Mouse (Mus musculus) MEL (cell line): ENCODE data around the gene Apopt1. TPM values are rescaled to one million over a fixed set of nuclear protein-coding genes. Genes with fewer than 3 reads are reported as not detected.

Experiments used
- DNase-seq: peaks from one replicate; pipeline ENCODE4 v3.0.0; 2011; ENCODE audit warnings: low read depth, low spot score
- H3K27ac ChIP-seq: 2 replicates; pipeline ENCODE4 v1.5.1; 2012; ENCODE audit warnings: low read depth, mild to moderate bottlenecking, control low read depth, low read length, moderate library complexity; ENCODE audit not compliant: control insufficient read depth
- H3K27me3 ChIP-seq, 2 experiments: fragments of 150-350 bp in 1 of 2; sonication (generic) in 1 of 2; 2 replicates each; pipeline ENCODE4 v1.6.1; 2012; ENCODE audit warnings: low read length in 2 of 2, mild to moderate bottlenecking in 2 of 2, improper control_type of control experiment in 1 of 2, moderate library complexity in 1 of 2; ENCODE audit not compliant: insufficient read depth in 2 of 2, control insufficient read depth in 1 of 2
- H3K36me3 ChIP-seq, 2 experiments: 2 replicates each; pipeline ENCODE4 v1.6.1; 2012 to 2014; ENCODE audit warnings: low read length in 2 of 2, improper control_type of control experiment in 1 of 2, inconsistent platforms in 1 of 2, mild to moderate bottlenecking in 1 of 2; ENCODE audit not compliant: insufficient read depth in 2 of 2, control insufficient read depth in 1 of 2
- H3K4me1 ChIP-seq, 2 experiments: fragments of 150-350 bp in 1 of 2; sonication (generic) in 1 of 2; 2 replicates each; pipeline ENCODE4 v1.6.1; 2012; ENCODE audit warnings: low read length in 2 of 2, improper control_type of control experiment in 1 of 2, mild to moderate bottlenecking in 1 of 2; ENCODE audit not compliant: insufficient read depth in 2 of 2, control insufficient read depth in 1 of 2
- H3K4me3 ChIP-seq, 2 experiments: fragments of 150-350 bp in 1 of 2; sonication (generic) in 1 of 2; 2 replicates each; pipeline ENCODE4 v1.5.1; 2012; ENCODE audit warnings: low read depth in 2 of 2, low read length in 2 of 2, mild to moderate bottlenecking in 2 of 2, moderate library complexity in 2 of 2, control low read depth in 1 of 2, improper control_type of control experiment in 1 of 2; ENCODE audit not compliant: control insufficient read depth in 1 of 2, insufficient read depth in 1 of 2
- H3K79me2 ChIP-seq: 2 replicates; pipeline ENCODE4 v1.6.1; 2012; ENCODE audit warnings: mild to moderate bottlenecking, low read length, moderate library complexity; ENCODE audit not compliant: control insufficient read depth, poor library complexity, insufficient read depth
- H3K9ac ChIP-seq: 2 replicates; pipeline ENCODE4 v1.6.1; 2012; ENCODE audit warnings: low read depth, mild to moderate bottlenecking, control low read depth, low read length, moderate library complexity; ENCODE audit not compliant: control insufficient read depth, poor library complexity, severe bottlenecking
- H3K9me3 ChIP-seq: fragments of 150-350 bp; sonication (generic); replicated peaks from 2 replicates; pipeline ENCODE4 v1.6.1; 2012; ENCODE audit warnings: mild to moderate bottlenecking, low read length, improper control_type of control experiment, moderate library complexity; ENCODE audit not compliant: insufficient read depth
- BHLHE40 ChIP-seq: IDR thresholded peaks from 2 replicates; pipeline ENCODE4 v1.6.1; 2012; ENCODE audit warnings: low read depth, mild to moderate bottlenecking, inconsistent platforms, low read length, improper control_type of control experiment, borderline replicate concordance
- CTCF ChIP-seq, 3 experiments: IDR thresholded peaks in 2 of 3; conservative IDR thresholded peaks in 1 of 3; 2 replicates each; pipeline ENCODE4 v1.5.1; 2011 to 2012; ENCODE audit warnings: low read length in 3 of 3, low read depth in 2 of 3, mild to moderate bottlenecking in 2 of 3, improper control_type of control experiment in 1 of 3, inconsistent platforms in 1 of 3, mixed read lengths in 1 of 3, moderate library complexity in 1 of 3; ENCODE audit not compliant: control insufficient read depth in 1 of 3, insufficient read depth in 1 of 3, poor library complexity in 1 of 3, severe bottlenecking in 1 of 3
- E2F4 ChIP-seq: IDR thresholded peaks from 2 replicates; pipeline ENCODE4 v1.6.1; 2011; ENCODE audit warnings: low read depth, low read length, improper control_type of control experiment, borderline replicate concordance
- EP300 ChIP-seq, 2 experiments: IDR thresholded peaks; 2 replicates each; pipeline ENCODE4 v1.6.1; 2011; ENCODE audit warnings: improper control_type of control experiment in 2 of 2, low read length in 2 of 2, low read depth in 1 of 2, mild to moderate bottlenecking in 1 of 2
- MAZ ChIP-seq: IDR thresholded peaks from 2 replicates; pipeline ENCODE4 v1.6.1; 2012; ENCODE audit warnings: low read depth, mild to moderate bottlenecking, inconsistent platforms, low read length, improper control_type of control experiment
- MEF2A ChIP-seq: IDR thresholded peaks from 2 replicates; pipeline ENCODE4 v1.6.1; 2014; ENCODE audit warnings: low read depth, mild to moderate bottlenecking, inconsistent platforms, low read length, improper control_type of control experiment; ENCODE audit not compliant: poor library complexity, insufficient replicate concordance, severe bottlenecking; ENCODE audit errors: extremely low read depth
- MYC ChIP-seq: IDR thresholded peaks from 2 replicates; pipeline ENCODE4 v1.6.1; 2011; ENCODE audit warnings: low read depth, mild to moderate bottlenecking, low read length, improper control_type of control experiment, moderate library complexity
- POLR2A ChIP-seq, 2 experiments: IDR thresholded peaks; 2 replicates each; pipeline ENCODE4 v1.6.1; 2011 to 2012; ENCODE audit warnings: low read length in 2 of 2, mild to moderate bottlenecking in 2 of 2, control low read depth in 1 of 2, improper control_type of control experiment in 1 of 2, low read depth in 1 of 2, moderate library complexity in 1 of 2; ENCODE audit not compliant: control insufficient read depth in 1 of 2, insufficient read depth in 1 of 2, poor library complexity in 1 of 2
- RAD21 ChIP-seq: IDR thresholded peaks from 2 replicates; pipeline ENCODE4 v1.6.1; 2011; ENCODE audit warnings: mild to moderate bottlenecking, low read depth, low read length, improper control_type of control experiment
- RCOR1 ChIP-seq: IDR thresholded peaks from 2 replicates; pipeline ENCODE4 v1.6.1; 2012; ENCODE audit warnings: low read depth, mild to moderate bottlenecking, inconsistent platforms, low read length, improper control_type of control experiment
- SIN3A ChIP-seq: IDR thresholded peaks from 2 replicates; pipeline ENCODE4 v1.6.1; 2012; ENCODE audit warnings: low read length, improper control_type of control experiment, inconsistent platforms
- TAL1 ChIP-seq: IDR thresholded peaks from 2 replicates; pipeline ENCODE4 v1.6.1; 2012; ENCODE audit warnings: mild to moderate bottlenecking, inconsistent platforms, low read length, moderate library complexity, mixed read lengths
- TBP ChIP-seq: IDR thresholded peaks from 2 replicates; pipeline ENCODE4 v1.8.0; 2011; ENCODE audit warnings: low read depth, low read length, improper control_type of control experiment
- TCF12 ChIP-seq: IDR thresholded peaks from 2 replicates; pipeline ENCODE4 v1.6.1; 2014; ENCODE audit warnings: low read depth, mild to moderate bottlenecking, inconsistent platforms, low read length, improper control_type of control experiment, moderate library complexity
- UBTF ChIP-seq: IDR thresholded peaks from 2 replicates; pipeline ENCODE4 v1.6.1; 2012; ENCODE audit warnings: low read depth, mild to moderate bottlenecking, inconsistent platforms, low read length, improper control_type of control experiment, moderate library complexity, borderline replicate concordance; ENCODE audit not compliant: insufficient read depth
- USF1 ChIP-seq: IDR thresholded peaks from 2 replicates; pipeline ENCODE4 v1.6.1; 2014; ENCODE audit warnings: low read depth, mild to moderate bottlenecking, inconsistent platforms, low read length, improper control_type of control experiment, moderate library complexity
- USF2 ChIP-seq, 2 experiments: IDR thresholded peaks; 2 replicates each; pipeline ENCODE4 v1.6.1; 2011 to 2012; ENCODE audit warnings: improper control_type of control experiment in 2 of 2, low read length in 2 of 2, borderline replicate concordance in 1 of 2, inconsistent platforms in 1 of 2, low read depth in 1 of 2, mild to moderate bottlenecking in 1 of 2; ENCODE audit not compliant: insufficient read depth in 1 of 2
- ZC3H11A ChIP-seq: IDR thresholded peaks from 2 replicates; pipeline ENCODE4 v1.6.1; 2012; ENCODE audit warnings: low read depth, mild to moderate bottlenecking, inconsistent platforms, low read length, improper control_type of control experiment
- ZKSCAN1 ChIP-seq: IDR thresholded peaks from 2 replicates; pipeline ENCODE4 v1.6.1; 2012; ENCODE audit warnings: low read depth, mild to moderate bottlenecking, inconsistent platforms, low read length, improper control_type of control experiment, moderate library complexity
- polyA plus RNA-seq, 2 experiments: library from polyadenylated mRNA; stranded (reverse) in 1 of 2; unstranded in 1 of 2; fragments of >175 nt in 1 of 2; fragments of >200 nt in 1 of 2; gene quantifications; 2 replicates each; pipeline versions ENCODE4 v1.2.1 to v1.2.4; 2012; ENCODE audit warnings: low replicate concordance in 2 of 2, low read depth in 1 of 2; ENCODE audit not compliant: insufficient read length in 2 of 2, insufficient read depth in 1 of 2, missing spikeins in 1 of 2
- total RNA-seq: library from RNA; depleted of rRNA; stranded (reverse); fragments of 300-350 nt; gene quantifications from 2 replicates; pipeline ENCODE4 v1.2.3, GENCODE M21; 2012

The Apopt1 gene
- total and polyA plus RNA-seq, 3 experiments, result 25.7 to 46.5 TPM; not detected in 1

DNA sequence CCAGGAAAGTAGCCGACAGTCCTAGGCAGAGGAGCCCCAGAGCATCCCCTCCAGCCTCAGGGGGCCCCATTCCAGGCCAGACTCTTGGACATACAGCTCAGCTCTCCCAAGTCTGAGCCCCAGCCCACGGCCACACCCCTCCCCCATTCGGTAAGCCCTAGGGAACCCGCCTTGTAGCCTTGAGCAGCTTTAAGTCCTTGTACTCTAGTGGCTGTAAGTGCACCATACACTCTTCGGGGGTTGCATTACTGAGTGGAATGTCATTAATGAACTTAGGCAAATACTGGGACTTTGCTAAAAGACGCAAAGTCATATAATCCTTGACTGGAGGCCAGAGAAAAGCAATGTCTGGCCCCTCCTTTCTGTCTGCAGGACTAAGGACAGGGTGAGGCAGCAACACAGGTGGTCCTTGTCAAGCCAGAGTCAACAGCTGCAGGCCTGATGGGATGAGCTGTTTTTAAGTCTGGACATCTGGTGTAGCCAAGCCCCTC, 48.9 kb upstream of the Apopt1 start:
- Histone ChIP-seq H3K4me3 (no peak overlapping the region), H3K36me3 (peaks cover 0 to 6% of the 10 kb centered on the region in 2 experiments; a peak in 2 of 4 replicates), H3K9ac (no peak overlapping the region), H3K79me2 (no peaks in the 10 kb centered on the region; the same call in 1 of the 2 replicates), H3K27ac (no peak overlapping the region), H3K9me3 (no peaks in the 10 kb centered on the region), H3K4me1 (peaks cover 0 to 5% of the 10 kb centered on the region in 2 experiments; a peak in 2 of 4 replicates), H3K27me3 (no peaks in the 10 kb centered on the region)
- DNase-seq, result no peak
- TF ChIP-seq MYC (no peak), UBTF (no peak), ZC3H11A (no peak), POLR2A (IDR thresholded peaks at IDR 0.05; ENCODE audit: control insufficient read depth in 1 of 2, insufficient read depth in 1 of 2, low read depth in 1 of 2, low read length in 2 of 2, poor library complexity in 1 of 2) (no peak), TAL1 (no peak), CTCF (IDR thresholded peaks at IDR 0.05 in 2 of 3, conservative IDR thresholded peaks at IDR 0.05 in 1 of 3; ENCODE audit: control insufficient read depth in 1 of 3, insufficient read depth in 1 of 3, low read depth in 2 of 3, low read length in 3 of 3, poor library complexity in 1 of 3, severe bottlenecking in 1 of 3) (no peak), EP300 (IDR thresholded peaks at IDR 0.05; ENCODE audit: low read depth in 1 of 2, low read length in 2 of 2) (no peak), TBP (no peak), USF1 (no peak), TCF12 (no peak), E2F4 (no peak), MEF2A (no peak), ZKSCAN1 (no peak), MAZ (no peak), SIN3A (no peak), RCOR1 (no peak), BHLHE40 (no peak), USF2 (IDR thresholded peaks at IDR 0.05; ENCODE audit: borderline replicate concordance in 1 of 2, insufficient read depth in 1 of 2, low read depth in 1 of 2, low read length in 2 of 2) (no peak), RAD21 (no peak)
